Comparison of ENCODE assay signal across 7 mouse cellular contexts in the genomic region with DNA sequence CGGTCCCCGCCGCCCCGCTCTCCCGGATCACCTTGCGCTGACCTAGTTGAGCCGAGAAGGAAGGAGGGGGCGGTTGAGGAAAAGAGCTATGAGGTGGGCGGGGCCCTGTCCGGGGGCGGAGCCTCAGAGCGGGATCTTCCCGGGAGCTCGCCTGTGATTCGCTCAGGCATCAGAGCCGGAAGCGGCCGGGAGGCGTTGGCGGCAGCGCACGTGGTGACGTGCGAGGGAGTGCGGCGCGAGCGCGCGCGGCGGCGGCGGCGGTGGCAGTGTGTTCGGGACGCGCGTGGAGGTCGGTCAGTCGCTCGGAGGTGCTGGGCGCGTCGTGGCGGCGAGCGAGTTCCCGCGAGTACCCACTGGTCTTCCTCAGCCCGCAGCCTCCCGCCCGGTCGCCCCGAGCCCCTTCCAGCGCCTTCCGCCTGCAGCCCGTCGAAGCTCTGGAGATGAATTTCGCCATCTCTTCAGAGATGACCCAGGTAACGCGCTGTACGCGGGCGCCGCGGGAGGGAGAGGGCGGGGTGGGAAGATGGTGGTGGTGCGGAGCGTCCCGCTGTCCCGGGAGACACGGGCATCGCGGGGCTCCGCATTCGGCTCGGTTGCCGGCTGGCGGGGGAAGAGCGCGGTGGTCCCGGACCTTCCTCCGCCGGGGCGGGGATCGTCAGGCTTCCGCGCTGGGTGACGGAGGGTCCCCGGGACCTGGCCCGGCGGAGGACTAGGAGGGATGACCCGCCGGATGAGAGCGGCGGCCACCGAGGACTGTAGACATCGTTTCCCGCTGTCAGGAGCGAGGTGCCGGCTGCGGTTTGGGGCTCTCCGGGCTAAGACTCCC. TPM values are rescaled to one million over a fixed set of nuclear protein-coding genes. Genes with fewer than 3 reads are reported as not detected.
DNase-seq lines count a peak whose midpoint lies in the region; ATAC-seq lines count a peak whose summit lies in the region.

A gene (plus strand): TSS at position 195 of the 826 bp plus-strand sequence.

- under 1% methylated on average over 66 of the region's 104 CpGs for WGBS in intestine, embryonic 16.5 days
- WGBS in midbrain, embryonic 11.5 days, result under 1% methylated on average over 91 of the region's 104 CpGs

- no peaks in the 10 kb centered on the region for H3K27me3 ChIP-seq in intestine, embryonic 16.5 days (replicated peaks; ENCODE audit: control insufficient read depth, insufficient read depth, low read length)
- H3K27me3 ChIP-seq in midbrain, embryonic 11.5 days (ENCODE audit: control insufficient read depth, insufficient read depth, low read length), result no peaks in the 10 kb centered on the region

- H3K36me3 ChIP-seq in intestine, embryonic 16.5 days (ENCODE audit: control insufficient read depth, insufficient read depth, low read length), result no peaks in the 10 kb centered on the region
- H3K36me3 ChIP-seq in midbrain, embryonic 11.5 days (ENCODE audit: control insufficient read depth, insufficient read depth, low read length), result no peaks in the 10 kb centered on the region

- H3K4me2 ChIP-seq in intestine, embryonic 16.5 days (ENCODE audit: low read depth, low read length), result peak within 1 kb of the TSS; percentile 67
- H3K4me2 ChIP-seq in midbrain, embryonic 11.5 days, result peak within 1 kb of the TSS; percentile 62

- peak within 1 kb of the TSS; percentile 96 for H3K27ac ChIP-seq in intestine, embryonic 16.5 days (ENCODE audit: low read length)
- H3K27ac ChIP-seq in midbrain, embryonic 11.5 days (ENCODE audit: low read depth, low read length), result peak within 1 kb of the TSS; percentile 85

- H3K4me3 ChIP-seq in intestine, embryonic 16.5 days (ENCODE audit: low read length), result peak within 1 kb of the TSS; percentile 85
- H3K4me3 ChIP-seq in midbrain, embryonic 11.5 days (ENCODE audit: low read depth, low read length), result peak within 1 kb of the TSS; percentile 90

- intact Hi-C loops in left cerebral cortex, postnatal 36 days (cut with DNase I), result loop anchor here (2.0 to 10.0 kb wide), 4 partner anchors 94 to 310 kb away; no protein-coding TSS in a partner anchor

- H3K4me1 ChIP-seq in intestine, embryonic 16.5 days (ENCODE audit: control insufficient read depth, insufficient read depth, low read length), result peaks cover 10% of the 10 kb centered on the region
- H3K4me1 ChIP-seq in midbrain, embryonic 11.5 days (ENCODE audit: control insufficient read depth, insufficient read depth, low read length), result peaks cover 16% of the 10 kb centered on the region

- no peaks in the 10 kb centered on the region for H3K9me3 ChIP-seq in intestine, embryonic 16.5 days (ENCODE audit: control insufficient read depth, low read length)
- no peaks in the 10 kb centered on the region for H3K9me3 ChIP-seq in midbrain, embryonic 11.5 days (ENCODE audit: control insufficient read depth, low read length)

- peak within 1 kb of the TSS; percentile 94 for H3K9ac ChIP-seq in intestine, embryonic 16.5 days (ENCODE audit: low read depth, low read length)
- peak within 1 kb of the TSS; percentile 97 for H3K9ac ChIP-seq in midbrain, embryonic 11.5 days (ENCODE audit: low read length)

- DNase-seq in adrenal gland, adult 8-10 months, result peak; percentile 97
- peak; percentile 97 for DNase-seq in embryo, embryonic 9.5 days (ENCODE audit: extremely low spot score)
- DNase-seq in gastrocnemius, postnatal 4 days (ENCODE audit: low spot score in 2 of 2), result peak; percentile 95 to 97
- peak; percentile 96 to 97 for DNase-seq in left cerebral cortex, postnatal 36 days (ENCODE audit: low spot score in 2 of 2)
- DNase-seq in midbrain, embryonic 11.5 days (ENCODE audit: low spot score, missing footprints), result peak; percentile 99
- peak; percentile 97 for DNase-seq in skeletal muscle tissue, adult 2 months (ENCODE audit: low read depth, low spot score)

- ATAC-seq in intestine, embryonic 16.5 days, result peak; percentile 91
- peak; percentile 94 for ATAC-seq in midbrain, embryonic 11.5 days (ENCODE audit: low FRiP score)

RNA-seq across cellular contexts. Expression of the gene that starts here (rescaled TPM):
- 100 to 1,000 TPM; 116 to 154 (median 139) TPM for total RNA-seq in adrenal gland, adult 8-10 months (2022)
- 100 to 1,000 TPM; 108 to 124 TPM for total RNA-seq in gastrocnemius, postnatal 4 days (2021)
- polyA plus RNA-seq in intestine, embryonic 16.5 days (2015; fragmentation: Nextera tagmentation; extraction: Ambion mirVana), result 331 and 345 TPM in 2 replicates
- total RNA-seq in left cerebral cortex, postnatal 36 days (2021), result 100 to 1,000 TPM; 123 to 135 TPM
- 434 and 473 TPM in 2 replicates for polyA plus RNA-seq in midbrain, embryonic 11.5 days (2014; fragmentation: Nextera tagmentation; extraction: Ambion mirVana)

Comparison
In these comparisons a context has a peak if more than half of its experiments do, and no peak if none do; other contexts are left out.
1. Peak in every context shown above with its lines: DNase-seq, ATAC-seq, H3K4me3 ChIP-seq and H3K27ac ChIP-seq.